Comparison of ENCODE assay signal across 8 mouse cellular contexts in the genomic region with DNA sequence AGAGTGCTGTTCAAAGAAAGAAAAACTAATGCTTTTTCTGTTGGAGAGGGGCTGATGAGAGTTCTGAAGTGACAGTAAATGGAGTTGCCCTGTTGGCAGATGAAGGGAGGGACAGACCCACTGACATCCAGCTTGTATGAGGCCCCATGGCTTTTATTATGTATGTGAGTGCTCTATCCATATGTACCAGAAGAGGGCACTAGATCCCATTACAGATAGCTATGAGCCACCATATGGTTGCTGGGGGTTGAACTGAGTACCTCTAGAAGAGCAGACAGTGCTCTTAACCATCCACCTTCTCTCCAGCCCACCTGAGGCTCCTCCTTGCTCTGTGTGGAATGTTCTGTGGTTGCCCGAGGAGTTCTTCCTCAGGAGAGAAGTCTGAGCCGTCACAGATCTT. TPM values are rescaled to one million over a fixed set of nuclear protein-coding genes. Genes with fewer than 3 reads are reported as not detected.
DNase-seq lines count a peak whose midpoint lies in the region; ATAC-seq and TF ChIP-seq lines count a peak whose summit lies in the region.

No protein-coding gene starts in this region.

- H3K4me1 ChIP-seq in thymus, adult 2 months (replicated peaks; ENCODE audit: control insufficient read depth, insufficient read depth, low read length) = no peaks in the 10 kb centered on the region

- no peak for DNase-seq in frontal cortex, postnatal 25 days (ENCODE audit: low spot score in 2 of 2)
- DNase-seq in thymus, adult 2 months = peak; percentile 18
- DNase-seq in thymus, postnatal 4 days = no peak
- peak; percentile 79 for DNase-seq in splenic B cell, adult 2 months (ENCODE audit: low read depth, low spot score)
- no peak for DNase-seq in kidney, postnatal 10 days

- H3K27ac ChIP-seq in thymus, adult 2 months (ENCODE audit: control insufficient read depth, insufficient read depth, low read length) = no peak overlapping the region

- whole genome bisulfite sequencing in thymus, adult 2 months = 92% methylated on average over 2 of the region's 2 CpGs

- ATAC-seq in frontal cortex, adult (ENCODE audit: low TSS enrichment) = peak; percentile 57
- peak; percentile 74 for ATAC-seq in granulocyte monocyte progenitor cell, adult 5-6 weeks (replicated peaks; ENCODE audit: poor library complexity, severe bottlenecking)
- no peak for ATAC-seq in cerebellum, adult (ENCODE audit: insufficient number of reproducible peaks, low FRiP score, low TSS enrichment)

- no peak for TF ChIP-seq CTCF in thymus, adult 2 months (IDR thresholded peaks at IDR 0.05; ENCODE audit: borderline replicate concordance, control insufficient read depth, extremely low read depth, insufficient read depth, low read length, poor library complexity)

- no peak overlapping the region for H3K4me3 ChIP-seq in thymus, adult 2 months (ENCODE audit: control insufficient read depth, insufficient read depth, low read length)

- no peak for TF ChIP-seq POLR2A in thymus, adult 2 months (IDR thresholded peaks at IDR 0.05; ENCODE audit: control insufficient read depth, extremely low read depth, insufficient read depth, low read length, poor library complexity)

- no peaks in the 10 kb centered on the region for H3K27me3 ChIP-seq in thymus, adult 2 months (ENCODE audit: control insufficient read depth, insufficient read depth, low read length)
- no peaks in the 10 kb centered on the region for H3K27me3 ChIP-seq in splenic B cell, adult 2 months (ENCODE audit: control insufficient read depth, insufficient read depth, low read length, poor library complexity, severe bottlenecking)

- H3K36me3 ChIP-seq in thymus, adult 2 months (ENCODE audit: control insufficient read depth, insufficient read depth, low read length) = peaks cover 25% of the 10 kb centered on the region
- H3K36me3 ChIP-seq in splenic B cell, adult 2 months (ENCODE audit: control insufficient read depth, insufficient read depth, low read length, poor library complexity, severe bottlenecking) = peaks cover 6% of the 10 kb centered on the region; the same call in 1 of the 2 replicates

RNA-seq across cellular contexts. Expression of a gene that starts 6.3 kb away (rescaled TPM):
- 0.94 and 1.6 TPM in 2 replicates for polyA plus RNA-seq in thymus, adult 2 months (2012; rRNA removed)
- total RNA-seq in granulocyte monocyte progenitor cell, adult 5-6 weeks (2014; fragmentation: Nextera tagmentation) = 3.4 and 4.0 TPM in 2 replicates
- 2.6 and 6.5 TPM in 2 replicates for total RNA-seq in granulocyte monocyte progenitor cell, adult 5-6 weeks (2017)

RNA-seq across cellular contexts. Expression of a gene that starts 6.7 kb away (rescaled TPM):
- 326 and 425 TPM in 2 replicates for polyA plus RNA-seq in thymus, adult 2 months (2012; rRNA removed)
- 0.60 and 5.4 TPM in 2 replicates for total RNA-seq in granulocyte monocyte progenitor cell, adult 5-6 weeks (2014; fragmentation: Nextera tagmentation)
- total RNA-seq in granulocyte monocyte progenitor cell, adult 5-6 weeks (2017) = 20.9 and 28.4 TPM in 2 replicates

Comparison
In these comparisons a context has a peak if more than half of its experiments do, and no peak if none do; other contexts are left out.
1. DNase-seq: peak in thymus, adult 2 months (single experiment) and splenic B cell, adult 2 months (single experiment); none in frontal cortex, postnatal 25 days (0 of 2), thymus, postnatal 4 days (single experiment) and kidney, postnatal 10 days (single experiment).